In the genomic region with DNA sequence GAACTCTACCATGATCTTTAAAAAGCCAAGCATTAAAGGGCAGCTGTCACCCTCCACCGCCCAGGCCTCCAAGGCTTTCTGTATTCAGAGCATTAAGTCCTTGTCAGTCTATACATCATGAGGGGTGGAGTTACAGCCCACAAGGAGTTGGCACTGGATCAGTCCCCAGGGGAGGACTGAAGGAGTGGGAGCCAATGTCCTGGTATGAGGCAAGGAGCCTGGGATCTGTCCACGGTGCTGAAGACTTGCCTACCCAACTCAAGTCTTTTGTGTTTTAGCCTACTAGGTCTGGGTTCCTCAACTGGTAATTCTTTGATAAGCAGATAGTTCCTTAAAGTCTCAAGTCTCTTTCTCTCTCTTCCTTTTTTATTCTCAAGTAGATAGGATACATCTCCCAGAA, we compare ENCODE assay signal across 8 mouse cellular contexts.
DNase-seq lines count a peak whose midpoint lies in the region; ATAC-seq and TF ChIP-seq lines count a peak whose summit lies in the region.

No protein-coding gene starts in this region.

- peaks cover 6 to 14% of the 10 kb centered on the region in 2 experiments for H3K4me1 ChIP-seq in liver, embryonic 14.5 days (replicated peaks; ENCODE audit: control insufficient read depth in 2 of 2, insufficient read depth in 2 of 2, low read length in 1 of 2)
- H3K4me1 ChIP-seq in forebrain, embryonic 12.5 days = peaks cover 33% of the 10 kb centered on the region

- DNase-seq in gastrocnemius, postnatal 10 days = peak; percentile 45
- no peak for DNase-seq in gastrocnemius, postnatal 25 days
- peak; percentile 21 to 22 for DNase-seq in B cell, adult 2 months
- peak; percentile 86 for DNase-seq in embryo, embryonic 10 days (ENCODE audit: low spot score)
- peak in 2 of 3 experiments; percentile 19 to 28 for DNase-seq in liver, embryonic 14.5 days (ENCODE audit: low read depth in 3 of 3, low spot score in 3 of 3)
- DNase-seq in frontal cortex, postnatal 25 days (ENCODE audit: low spot score in 2 of 2) = no peak

- no peak overlapping the region for H3K27ac ChIP-seq in liver, embryonic 14.5 days
- H3K27ac ChIP-seq in forebrain, embryonic 12.5 days = no peak overlapping the region

- no peak overlapping the region for H3K4me2 ChIP-seq in liver, embryonic 14.5 days (ENCODE audit: low read depth)
- no peak overlapping the region for H3K4me2 ChIP-seq in forebrain, embryonic 12.5 days

- peaks cover 3% of the 10 kb centered on the region; the same call in 1 of the 2 replicates for H3K27me3 ChIP-seq in liver, embryonic 14.5 days (ENCODE audit: control insufficient read depth, insufficient read depth, low read length)
- H3K27me3 ChIP-seq in forebrain, embryonic 12.5 days = peaks cover 64% of the 10 kb centered on the region

- H3K4me3 ChIP-seq in liver, embryonic 14.5 days (ENCODE audit: insufficient read depth in 1 of 2, low read depth in 2 of 2, low read length in 2 of 2) = no peak overlapping the region
- H3K4me3 ChIP-seq in forebrain, embryonic 12.5 days (replicated peaks) = no peak overlapping the region

- TF ChIP-seq CTCF in liver, embryonic 14.5 days (IDR thresholded peaks at IDR 0.05; ENCODE audit: low read depth) = no peak

- no peak for ATAC-seq in liver, embryonic 14.5 days (ENCODE audit: insufficient read depth)
- ATAC-seq in monocyte, adult 5-6 weeks (replicated peaks; ENCODE audit: insufficient number of reproducible peaks, low FRiP score, low TSS enrichment, poor library complexity, severe bottlenecking) = no peak
- ATAC-seq in forebrain, embryonic 12.5 days (ENCODE audit: low FRiP score) = no peak

- no peaks in the 10 kb centered on the region for H3K9me3 ChIP-seq in liver, embryonic 14.5 days (ENCODE audit: control insufficient read depth, low read length)
- no peaks in the 10 kb centered on the region for H3K9me3 ChIP-seq in forebrain, embryonic 12.5 days

- H3K9ac ChIP-seq in liver, embryonic 14.5 days (replicated peaks) = no peak overlapping the region
- H3K9ac ChIP-seq in forebrain, embryonic 12.5 days = no peak overlapping the region

- WGBS in liver, embryonic 14.5 days (ENCODE audit: insufficient replicate concordance) = 17% methylated on average over 2 of the region's 2 CpGs
- 16% methylated on average over 2 of the region's 2 CpGs for WGBS in forebrain, embryonic 12.5 days

- no peaks in the 10 kb centered on the region for H3K36me3 ChIP-seq in liver, embryonic 14.5 days (replicated peaks; ENCODE audit: control insufficient read depth, insufficient read depth, low read depth)
- no peaks in the 10 kb centered on the region for H3K36me3 ChIP-seq in forebrain, embryonic 12.5 days (replicated peaks)

- no peak for TF ChIP-seq EP300 in liver, embryonic 14.5 days (IDR thresholded peaks at IDR 0.05; ENCODE audit: low read depth)

Comparison
In these comparisons a context has a peak if more than half of its experiments do, and no peak if none do; other contexts are left out.
1. DNase-seq: peak in gastrocnemius, postnatal 10 days (single experiment), B cell, adult 2 months (2 of 2), embryo, embryonic 10 days (single experiment) and liver, embryonic 14.5 days (2 of 3); none in gastrocnemius, postnatal 25 days (single experiment) and frontal cortex, postnatal 25 days (0 of 2).